ENCODE assay signal across 18 mouse cellular contexts in genomic region chr1:144902987-144903386, GRCm38 (mm10).
A peak's percentile ranks its signal among the peaks of the same experiment; 100 is the strongest.
DNase-seq lines count a peak whose midpoint lies in the region; ATAC-seq lines count a peak whose summit lies in the region.
"Had no signal": no experiment of that assay in that cellular context is flagged by ENCODE, and none has a peak within 500 bp of the region (broad histone marks: within the 10 kb centered on the region; RNA-seq: fewer than 3 reads in every experiment).

No protein-coding gene starts in this region.

- WGBS in heart, embryonic 13.5 days = 32% methylated on average over 3 of the region's 3 CpGs

- no peak; the same call in 1 of the 2 replicates for ATAC-seq in heart, embryonic 13.5 days (ENCODE audit: extremely low read depth, insufficient number of reproducible peaks, low FRiP score, low TSS enrichment)
- ATAC-seq: intestine, embryonic 16.5 days; liver, embryonic 12.5 days had no signal

- 0 out of 2 replicates have a peak, but pooled peaks cover 7% of the 10 kb centered on the region for H3K4me1 ChIP-seq in heart, embryonic 13.5 days
- H3K4me1 ChIP-seq: embryonic facial prominence, embryonic 13.5 days; hindbrain, embryonic 12.5 days; liver, embryonic 12.5 days; midbrain, embryonic 12.5 days had no signal

- H3K9me3 ChIP-seq in heart, embryonic 13.5 days = no peaks in the 10 kb centered on the region
- H3K9me3 ChIP-seq: embryonic facial prominence, embryonic 13.5 days; hindbrain, embryonic 12.5 days; liver, embryonic 12.5 days; midbrain, embryonic 12.5 days had no signal

- no peak for DNase-seq in heart, postnatal 36 days
- DNase-seq in 416B (ENCODE audit: low read depth) (peak; percentile 29), adipocyte (ENCODE audit: low spot score) (peak; percentile 20)
- DNase-seq in lung, postnatal 25 days (ENCODE audit: low spot score) = peak; percentile 2
- no peak for DNase-seq in B cell, adult 2 months
- no peak for DNase-seq in embryo, embryonic 11 days
- DNase-seq: adrenal gland, adult 2 months; cerebellum, adult 9-11 months; layer of hippocampus, postnatal 36 days; left cerebral cortex, postnatal 4 days; right cerebral cortex, postnatal 25 days; thymus, adult 2 months had no signal

- no peak overlapping the region for H3K4me2 ChIP-seq in heart, embryonic 13.5 days
- H3K4me2 ChIP-seq: embryonic facial prominence, embryonic 13.5 days; hindbrain, embryonic 12.5 days; liver, embryonic 12.5 days; midbrain, embryonic 12.5 days had no signal

- H3K36me3 ChIP-seq in heart, embryonic 13.5 days = no peaks in the 10 kb centered on the region
- H3K36me3 ChIP-seq: embryonic facial prominence, embryonic 13.5 days; hindbrain, embryonic 12.5 days; liver, embryonic 12.5 days; midbrain, embryonic 12.5 days had no signal

- H3K9ac ChIP-seq in heart, embryonic 13.5 days = no peak overlapping the region
- H3K9ac ChIP-seq: embryonic facial prominence, embryonic 13.5 days; hindbrain, embryonic 12.5 days; liver, embryonic 12.5 days; midbrain, embryonic 12.5 days had no signal

- no peak overlapping the region for H3K4me3 ChIP-seq in heart, embryonic 13.5 days
- H3K4me3 ChIP-seq: embryonic facial prominence, embryonic 13.5 days; hindbrain, embryonic 12.5 days; liver, embryonic 12.5 days; midbrain, embryonic 12.5 days had no signal

- H3K27me3 ChIP-seq in heart, embryonic 13.5 days (replicated peaks) = no peaks in the 10 kb centered on the region
- H3K27me3 ChIP-seq: embryonic facial prominence, embryonic 13.5 days; hindbrain, embryonic 12.5 days; liver, embryonic 12.5 days; midbrain, embryonic 12.5 days had no signal

- H3K27ac ChIP-seq in heart, embryonic 13.5 days (replicated peaks) = 0 out of 2 replicates have a peak overlapping the region, but pooled peaks have one; percentile 39
- H3K27ac ChIP-seq: embryonic facial prominence, embryonic 13.5 days; hindbrain, embryonic 12.5 days; liver, embryonic 12.5 days; midbrain, embryonic 12.5 days had no signal

- intact Hi-C loops in heart, postnatal 36 days (cut with DNase I) = no loop called here

Comparison
In these comparisons a context has a peak if more than half of its experiments do, and no peak if none do; other contexts are left out.
1. DNase-seq: peak in 416B (single experiment), adipocyte (single experiment) and lung, postnatal 25 days (single experiment); none in heart, postnatal 36 days (0 of 2), B cell, adult 2 months (0 of 2) and embryo, embryonic 11 days (single experiment).